Mouse (Mus musculus) left cerebral cortex, postnatal 36 days (tissue): Measurements from ENCODE around the gene Tmem121. TPM values are rescaled to one million over a fixed set of nuclear protein-coding genes. Genes with fewer than 3 reads are reported as not detected.

Experiments used
- total RNA-seq, 2 experiments: library from RNA; stranded (reverse); gene quantifications; 2 replicates each; pipeline ENCODE4 v1.2.3; 2021

Tmem121 gene
- total RNA-seq, 2 experiments from 2014 or later: 24.9 to 31.1 TPM

Other genes starting within 250 kb of the Tmem121 start
- gene Nudt14, start 243.8 kb upstream of the Tmem121 start, total RNA-seq: 10 to 100 TPM; 11.0 to 12.3 TPM
- 10 to 100 TPM; 59.3 to 74.3 TPM for gene Btbd6, start 209.4 kb upstream of the Tmem121 start, total RNA-seq
- gene Brf1, start 185.2 kb upstream of the Tmem121 start, total RNA-seq: 10 to 100 TPM; 41.4 to 55.5 TPM
- 10 to 100 TPM; 70.4 to 74.2 TPM for gene Pacs2, start 171.4 kb upstream of the Tmem121 start, total RNA-seq
- under 1 TPM; 0.35 to 0.52 TPM for gene Tex22, start 111.4 kb upstream of the Tmem121 start, total RNA-seq
- 10 to 100 TPM; 79.8 to 80.2 TPM for gene Mta1, start 87.7 kb upstream of the Tmem121 start, total RNA-seq
- 100 to 1,000 TPM; 154 to 164 TPM for gene Crip2, start 45.7 kb upstream of the Tmem121 start, total RNA-seq
- gene Crip1, start 39.6 kb upstream of the Tmem121 start, total RNA-seq: 10 to 100 TPM; 12.9 to 14.2 TPM
- gene Tedc1, start 29.5 kb upstream of the Tmem121 start, total RNA-seq: 1 to 10 TPM; 1.5 to 2.1 TPM